Mouse (Mus musculus) limb, embryonic 14.5 days (tissue): Measurements from ENCODE around the gene Gnaq. TPM values are rescaled to one million over a fixed set of nuclear protein-coding genes. Genes with fewer than 3 reads are reported as not detected.

Experiments used
- ATAC-seq: fragments of 200-750 bp; cut with Nextera tagmentation; 2 replicates; pipeline ENCODE4 v1.8.0; 2017; ENCODE audit warnings: low read depth, moderate number of reproducible peaks, moderate TSS enrichment; ENCODE audit not compliant: low FRiP score
- DNase-seq: peaks from one replicate; pipeline ENCODE4 v3.0.0-alpha.2; 2015; ENCODE audit warnings: low spot score
- H3K27ac ChIP-seq: fragments of 300-500 bp; sonication (generic); replicated peaks from 2 replicates; pipeline ENCODE4 v1.5.1; 2014; ENCODE audit warnings: low read depth, mild to moderate bottlenecking, low read length, moderate library complexity, mixed read lengths
- H3K27me3 ChIP-seq: fragments of 300-500 bp; sonication (generic); 2 replicates; pipeline ENCODE4 v1.6.1; 2014; ENCODE audit warnings: low read length, mixed read lengths; ENCODE audit not compliant: control insufficient read depth, insufficient read depth
- H3K36me3 ChIP-seq: fragments of 300-500 bp; sonication (generic); 2 replicates; pipeline ENCODE4 v1.6.1; 2014; ENCODE audit warnings: mild to moderate bottlenecking, low read length, moderate library complexity, mixed read lengths; ENCODE audit not compliant: control insufficient read depth, insufficient read depth
- H3K4me1 ChIP-seq: fragments of 300-500 bp; sonication (generic); 2 replicates; pipeline ENCODE4 v1.6.1; 2014; ENCODE audit warnings: antibody characterized with exemption, low read length, mixed read lengths; ENCODE audit not compliant: control insufficient read depth, insufficient read depth
- H3K4me2 ChIP-seq: fragments of 300-500 bp; sonication (generic); replicated peaks from 2 replicates; pipeline ENCODE4 v1.6.1; 2014; ENCODE audit warnings: low read depth, mild to moderate bottlenecking, low read length, moderate library complexity; ENCODE audit not compliant: severe bottlenecking
- H3K4me3 ChIP-seq: fragments of 300-500 bp; sonication (generic); replicated peaks from 2 replicates; pipeline ENCODE4 v1.5.1; 2014; ENCODE audit warnings: low read length
- H3K9ac ChIP-seq: fragments of 300-500 bp; sonication (generic); 2 replicates; pipeline ENCODE4 v1.6.1; 2014; ENCODE audit warnings: mild to moderate bottlenecking, low read depth, low read length, moderate library complexity; ENCODE audit not compliant: severe bottlenecking
- H3K9me3 ChIP-seq: fragments of 300-500 bp; sonication (generic); 2 replicates; pipeline ENCODE4 v1.6.1; 2016; ENCODE audit warnings: low read length; ENCODE audit not compliant: control insufficient read depth
- POLR2A ChIP-seq: fragments of 200-500 bp; IDR thresholded peaks from 2 replicates; pipeline ENCODE4 v1.8.0; 2012; ENCODE audit warnings: inconsistent platforms, mild to moderate bottlenecking, moderate library complexity, borderline replicate concordance; ENCODE audit not compliant: insufficient read depth, insufficient read length; ENCODE audit errors: extremely low read depth
- WGBS: fragments of 180-500 bp; shearing (Covaris S2); extraction: QIAGEN DNeasy Blood & Tissue Kit; methylation state at CpG from one replicate; pipeline ENCODE4 v1.1.7; 2014; 5-methylcytosine and 5-hydroxymethylcytosine counted together
- polyA plus RNA-seq, 2 experiments: library from polyadenylated mRNA; depleted of rRNA in 1 of 2; stranded (reverse) in 1 of 2; unstranded in 1 of 2; fragments of >200 nt; fragmentation: Nextera tagmentation in 1 of 2; extraction: Ambion mirVana in 1 of 2; gene quantifications; 2 replicates each; pipeline versions ENCODE4 v1.2.1 to v1.2.3; 2012 to 2014

The Gnaq gene
- polyA plus RNA-seq, 2 experiments, result 16.6 to 23.4 TPM

DNA sequence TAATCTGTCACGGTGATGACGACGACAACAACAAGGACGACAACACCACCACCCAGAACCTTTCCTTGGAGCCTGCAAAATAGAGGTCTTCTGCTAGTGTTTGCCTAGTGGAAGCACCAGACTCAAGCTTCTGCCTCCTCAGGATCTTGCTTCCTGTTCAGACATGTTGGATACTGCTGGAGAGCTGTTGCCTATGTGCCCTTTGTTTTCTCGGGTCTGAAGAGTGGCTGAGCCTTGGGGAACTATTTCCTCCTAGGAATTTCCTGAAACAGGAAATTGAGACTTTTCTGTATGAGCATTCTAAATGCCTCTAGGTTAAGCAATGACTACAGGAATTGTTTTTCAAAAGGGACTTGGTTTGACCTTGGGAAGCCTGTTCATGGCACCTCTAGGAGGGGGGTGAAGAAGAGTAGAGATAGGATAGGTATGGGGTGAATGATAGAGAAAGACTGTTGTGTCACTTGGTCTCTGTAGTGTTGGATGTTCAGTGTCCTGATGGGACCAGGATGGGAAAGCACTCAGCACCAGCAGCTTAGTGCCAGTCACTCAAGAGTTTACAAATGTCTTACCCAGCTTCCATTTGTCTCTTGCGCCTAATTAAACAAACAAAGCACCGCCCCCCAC, 49.3 kb downstream of the Gnaq start:
- no peaks in the 10 kb centered on the region for H3K36me3 ChIP-seq
- H3K9ac ChIP-seq, result no peak overlapping the region
- H3K27me3 ChIP-seq, result no peaks in the 10 kb centered on the region
- WGBS, result 77% methylated on average over 7 of the region's 7 CpGs
- no peak overlapping the region for H3K27ac ChIP-seq
- TF ChIP-seq POLR2A, result no peak
- ATAC-seq (no peak), DNase-seq (no peak)
- peaks cover 9% of the 10 kb centered on the region for H3K4me1 ChIP-seq
- H3K4me2 ChIP-seq, result no peak overlapping the region
- H3K9me3 ChIP-seq, result no peaks in the 10 kb centered on the region
- H3K4me3 ChIP-seq, result no peak overlapping the region

DNA sequence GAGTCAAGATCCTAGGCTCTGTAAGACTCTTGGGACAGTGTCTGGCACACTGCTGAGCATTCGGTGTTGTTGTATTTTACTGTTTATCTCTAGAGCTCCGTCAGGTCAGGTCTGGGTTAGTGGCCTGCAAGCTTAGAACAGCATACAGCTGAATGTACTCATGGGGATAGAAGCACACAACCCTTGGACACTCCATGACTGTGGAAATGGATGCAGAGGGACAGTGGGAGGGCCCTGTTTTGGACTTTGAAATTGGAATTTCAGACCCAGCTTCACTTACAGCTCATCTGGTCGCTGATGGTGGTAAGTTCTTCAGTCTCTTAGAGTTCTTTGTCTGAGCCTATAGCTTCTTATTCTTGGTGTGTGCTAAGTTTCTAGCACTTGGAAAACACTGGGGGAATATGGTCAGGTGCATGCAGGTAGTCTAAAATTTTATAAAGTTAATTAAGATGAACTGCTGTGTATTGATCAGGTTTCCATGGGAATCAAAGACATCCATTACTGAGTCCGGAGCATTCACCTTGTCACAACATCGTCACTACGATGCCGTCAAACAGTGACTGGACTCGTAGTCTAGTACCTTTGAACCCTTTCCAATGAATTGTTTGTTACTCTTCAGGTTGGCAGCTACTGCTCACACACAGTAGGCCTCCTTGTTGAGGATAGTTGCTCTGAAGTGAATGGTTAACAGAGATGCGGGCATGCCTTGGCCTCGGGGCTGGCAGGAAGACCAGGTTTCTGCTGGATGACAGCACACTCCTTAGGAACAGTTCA, 51.1 kb downstream of the Gnaq start:
- Histone ChIP-seq H3K9ac (no peak overlapping the region), H3K27me3 (no peaks in the 10 kb centered on the region), H3K27ac (no peak overlapping the region), H3K4me3 (no peak overlapping the region), H3K36me3 (no peaks in the 10 kb centered on the region), H3K4me2 (no peak overlapping the region), H3K9me3 (no peaks in the 10 kb centered on the region), H3K4me1 (peaks cover 20% of the 10 kb centered on the region)
- 86% methylated on average over 10 of the region's 10 CpGs for WGBS
- TF ChIP-seq POLR2A, result no peak
- no peak for DNase-seq
- ATAC-seq, result no peak

DNA sequence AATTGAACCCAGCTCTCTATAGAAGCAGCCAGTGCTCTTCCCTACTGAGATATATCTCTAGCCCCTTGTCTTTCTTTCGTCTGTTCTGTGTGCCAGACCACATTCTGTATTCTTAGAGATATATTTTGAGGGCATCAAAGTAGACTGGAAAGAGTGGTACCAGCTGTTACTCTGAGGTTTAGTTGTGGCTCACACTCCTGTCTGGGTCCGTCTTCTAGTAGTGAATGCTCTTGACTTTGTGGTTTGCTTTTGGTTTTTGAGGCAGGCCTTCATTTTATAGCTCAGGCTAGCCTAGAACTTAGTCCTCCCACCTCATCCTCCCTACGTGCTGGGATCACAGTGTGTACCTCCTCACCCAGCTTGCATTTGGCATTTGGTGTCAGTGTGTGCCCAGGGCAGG, 54.4 kb downstream of the Gnaq start:
- no peaks in the 10 kb centered on the region for H3K9me3 ChIP-seq
- no peaks in the 10 kb centered on the region for H3K36me3 ChIP-seq
- no peak overlapping the region for H3K9ac ChIP-seq
- TF ChIP-seq POLR2A, result no peak
- WGBS, result 82% methylated on average over 3 of the region's 3 CpGs
- no peak overlapping the region for H3K4me2 ChIP-seq
- H3K4me3 ChIP-seq, result no peak overlapping the region
- ATAC-seq (no peak), DNase-seq (no peak)
- 0 out of 2 replicates have a peak overlapping the region, but pooled peaks have one; percentile 8 for H3K27ac ChIP-seq
- H3K4me1 ChIP-seq, result peaks cover 20% of the 10 kb centered on the region
- no peaks in the 10 kb centered on the region for H3K27me3 ChIP-seq

DNA sequence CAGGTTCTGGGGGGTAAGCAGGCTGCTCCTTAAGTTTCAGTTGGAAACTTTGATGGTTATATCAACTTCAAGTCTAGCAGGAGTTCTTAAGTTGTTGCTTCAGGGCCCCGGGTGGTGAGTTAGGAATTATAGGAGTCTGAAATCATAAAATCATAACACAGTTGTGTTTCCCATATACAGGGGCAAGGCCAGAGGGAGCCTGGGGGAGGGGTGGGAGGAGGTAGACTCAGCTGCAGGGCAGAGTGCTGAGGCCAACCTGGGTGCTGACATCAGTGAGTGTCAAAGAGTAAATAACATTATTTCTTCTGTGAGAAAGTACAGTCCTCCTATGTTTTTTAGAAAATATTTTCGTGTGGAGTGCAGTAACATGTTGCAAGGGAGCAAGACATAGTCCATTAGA, 55.3 kb downstream of the Gnaq start:
- Histone ChIP-seq H3K9ac (no peak overlapping the region), H3K27ac (no peak overlapping the region), H3K9me3 (no peaks in the 10 kb centered on the region), H3K4me1 (peaks cover 20% of the 10 kb centered on the region), H3K27me3 (no peaks in the 10 kb centered on the region), H3K4me3 (no peak overlapping the region), H3K4me2 (no peak overlapping the region), H3K36me3 (no peaks in the 10 kb centered on the region)
- no peak for DNase-seq
- no peak for ATAC-seq
- TF ChIP-seq POLR2A, result no peak
- 24% methylated on average over 2 of the region's 2 CpGs for WGBS

DNA sequence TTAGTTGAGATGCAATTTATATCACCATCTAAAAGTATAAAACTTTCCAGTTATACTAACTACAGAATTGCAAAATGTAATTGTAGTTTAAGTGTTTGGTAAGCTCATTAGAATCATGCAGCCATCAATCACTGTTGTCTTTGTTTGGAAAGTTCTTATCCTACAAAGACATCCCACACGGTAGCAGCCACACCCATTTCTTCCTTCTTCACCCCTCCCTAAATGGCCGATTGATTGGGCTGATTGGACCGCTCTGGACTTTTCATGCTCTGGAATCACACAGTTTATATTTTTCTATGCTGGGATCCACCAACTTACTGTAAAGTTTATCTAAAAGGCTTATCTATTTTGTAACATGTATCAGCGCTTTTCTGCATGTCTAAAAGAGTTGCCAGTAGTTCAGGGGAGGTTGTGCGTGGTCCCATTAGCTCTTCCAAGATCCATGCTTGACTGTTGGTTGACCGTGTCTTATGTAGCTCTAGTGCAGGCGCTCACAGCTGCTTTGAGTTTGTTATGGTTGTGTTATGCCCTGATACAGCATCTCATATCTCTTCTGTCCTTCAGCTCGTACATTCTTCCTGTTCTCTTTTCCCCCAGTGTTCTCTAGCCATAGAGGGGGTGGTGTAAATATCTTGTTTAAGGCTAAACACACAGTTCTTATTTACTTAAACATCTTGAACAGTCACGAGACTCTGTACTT, 56.6 kb downstream of the Gnaq start:
- Histone ChIP-seq H3K4me3 (no peak overlapping the region), H3K9me3 (no peaks in the 10 kb centered on the region), H3K36me3 (no peaks in the 10 kb centered on the region), H3K4me1 (peaks cover 24% of the 10 kb centered on the region), H3K27me3 (no peaks in the 10 kb centered on the region), H3K4me2 (no peak overlapping the region), H3K27ac (no peak overlapping the region), H3K9ac (no peak overlapping the region)
- no peak for TF ChIP-seq POLR2A
- no peak for DNase-seq
- 81% methylated on average over 9 of the region's 9 CpGs for WGBS
- no peak for ATAC-seq
